Mouse (Mus musculus): Measurements from ENCODE around the gene Dpp10. TPM values are rescaled to one million over a fixed set of nuclear protein-coding genes. Genes with fewer than 3 reads are reported as not detected.

Gene Dpp10
- total RNA-seq, 2 experiments from 2014 or later = 0.24 to 0.33 TPM

DNA sequence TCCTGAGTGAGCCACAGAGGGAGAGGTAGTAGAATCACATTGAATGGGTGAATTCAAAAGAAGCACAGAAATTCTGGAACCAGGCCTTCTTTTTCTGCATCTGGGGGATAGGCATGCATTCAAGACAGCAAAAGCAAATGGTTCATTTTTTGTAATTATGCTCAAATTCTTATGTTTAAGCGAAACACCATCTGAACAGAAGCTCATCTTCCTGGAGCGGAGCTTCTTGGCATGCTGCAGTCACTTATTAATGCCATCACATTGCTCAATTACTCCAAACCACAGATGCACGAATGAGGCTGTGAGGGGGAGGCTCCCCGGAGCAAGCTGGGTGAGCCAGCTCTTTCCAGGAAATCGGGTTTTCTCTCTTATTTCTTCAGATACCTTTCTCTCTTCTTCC lies 142.7 kb downstream of the Dpp10 start:
- DNase-seq = no peak

DNA sequence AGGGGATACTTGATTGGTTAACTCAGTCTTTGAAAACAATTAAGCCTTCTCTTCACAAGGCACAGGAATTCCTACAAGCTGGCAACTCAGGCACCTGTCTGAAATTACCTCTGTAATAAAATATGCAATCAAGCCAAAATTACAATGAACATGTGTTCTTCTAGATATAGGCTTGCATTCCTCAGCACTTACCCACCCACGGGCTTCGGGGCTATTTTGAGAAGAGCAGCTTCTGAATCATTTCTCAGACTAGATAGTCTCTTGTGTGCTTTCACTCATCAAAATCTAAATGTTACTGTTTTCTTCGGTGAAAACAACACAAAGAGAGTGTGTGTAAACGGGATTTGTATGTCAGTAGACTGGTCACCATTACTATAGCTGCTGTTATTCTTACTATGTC lies 144.1 kb downstream of the Dpp10 start:
- no peak for DNase-seq

DNA sequence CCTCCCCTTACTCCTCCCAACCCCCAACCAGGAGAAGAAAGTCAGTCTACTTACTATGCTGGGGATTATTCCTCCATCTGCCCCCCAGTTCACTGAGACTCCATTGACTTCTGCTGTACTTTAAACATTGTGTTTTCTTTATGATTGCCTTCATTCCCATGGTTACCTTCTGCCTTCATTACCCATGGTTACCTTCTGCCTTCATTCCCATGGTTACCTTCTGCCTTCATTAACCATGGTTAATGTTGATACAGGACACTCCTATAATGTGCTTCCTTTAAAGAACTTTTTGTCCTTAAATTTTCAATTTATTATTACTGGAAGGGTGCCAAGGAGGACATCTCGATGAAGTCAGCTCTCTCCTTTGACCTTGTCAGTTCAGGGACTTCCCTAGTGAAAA lies 158.1 kb downstream of the Dpp10 start:
- no peak for DNase-seq

DNA sequence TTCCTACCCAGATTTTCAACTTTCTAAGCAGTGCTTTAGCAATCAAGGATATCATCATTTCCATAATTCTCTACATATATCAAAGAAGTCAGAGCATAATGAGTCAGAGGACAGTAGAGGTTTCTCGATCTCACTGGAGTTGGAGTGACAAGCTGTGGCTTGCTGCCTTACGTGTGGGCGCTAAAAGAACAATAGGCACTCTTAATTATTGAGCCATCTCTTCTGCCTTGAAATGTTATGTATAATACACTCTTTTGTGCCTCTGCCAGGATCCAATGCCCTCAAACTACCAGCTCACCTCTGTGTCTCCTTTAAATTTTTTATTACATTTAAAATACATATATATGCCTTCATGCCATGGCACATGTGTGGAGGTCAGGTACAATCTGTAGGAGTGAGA lies 198.5 kb downstream of the Dpp10 start:
- DNase-seq = no peak

DNA sequence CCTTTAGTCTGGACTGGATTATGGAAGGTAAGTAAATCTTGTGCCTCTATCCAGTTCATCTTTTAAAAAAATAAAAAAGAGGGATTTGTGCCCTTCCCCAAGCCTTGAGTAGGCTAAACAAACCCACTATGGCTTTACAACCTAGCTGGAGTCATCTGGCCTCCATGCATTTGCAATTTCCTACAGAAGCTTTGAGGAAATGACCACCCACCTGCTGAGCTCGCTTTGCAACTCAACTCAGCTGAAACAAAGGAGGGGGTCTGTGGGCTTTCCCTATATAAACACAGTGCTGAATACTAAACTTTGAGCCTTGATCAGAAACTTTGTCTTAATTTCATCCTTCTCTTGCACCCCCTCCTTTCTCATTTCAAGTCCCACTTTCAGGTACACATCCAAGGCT lies 244.2 kb downstream of the Dpp10 start:
- no peak for DNase-seq

DNA sequence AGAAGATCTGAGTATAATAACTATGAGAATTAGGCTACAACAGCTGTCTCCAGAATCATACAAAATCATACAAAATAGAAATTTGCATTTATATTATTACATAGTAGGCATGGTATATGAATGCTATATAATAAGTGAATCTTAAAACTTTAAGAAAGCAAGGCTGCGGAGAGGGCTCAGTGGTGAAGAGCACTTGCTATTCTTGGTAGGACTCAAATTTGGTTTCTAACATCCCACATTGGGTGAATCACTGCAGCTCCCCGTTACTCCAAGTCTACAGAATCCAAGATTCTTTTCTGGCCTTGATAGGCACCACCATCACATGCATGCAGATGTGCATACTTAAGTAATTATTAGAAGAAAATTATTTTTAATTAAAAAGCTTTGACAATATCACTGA lies 279.8 kb downstream of the Dpp10 start:
- DNase-seq = no peak

DNA sequence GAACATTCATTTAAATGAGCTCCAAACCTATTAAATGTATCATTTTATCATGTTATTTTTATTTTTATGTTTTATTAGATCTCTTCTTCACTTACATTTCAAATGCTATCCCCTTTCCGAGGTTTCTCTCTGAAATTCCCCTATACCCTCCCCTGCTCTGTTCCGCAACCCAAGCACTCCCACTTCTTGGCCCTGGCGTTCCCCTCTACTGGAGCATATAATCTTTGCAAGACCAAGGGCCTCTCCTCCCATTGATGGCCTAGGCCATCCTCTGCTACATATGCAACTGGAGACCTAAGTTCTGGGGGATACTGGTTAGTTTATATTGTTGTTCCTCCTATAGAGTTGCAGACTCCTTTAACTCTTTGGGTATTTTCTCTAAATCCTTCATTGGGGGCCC lies 283.1 kb downstream of the Dpp10 start:
- no peak for DNase-seq

DNA sequence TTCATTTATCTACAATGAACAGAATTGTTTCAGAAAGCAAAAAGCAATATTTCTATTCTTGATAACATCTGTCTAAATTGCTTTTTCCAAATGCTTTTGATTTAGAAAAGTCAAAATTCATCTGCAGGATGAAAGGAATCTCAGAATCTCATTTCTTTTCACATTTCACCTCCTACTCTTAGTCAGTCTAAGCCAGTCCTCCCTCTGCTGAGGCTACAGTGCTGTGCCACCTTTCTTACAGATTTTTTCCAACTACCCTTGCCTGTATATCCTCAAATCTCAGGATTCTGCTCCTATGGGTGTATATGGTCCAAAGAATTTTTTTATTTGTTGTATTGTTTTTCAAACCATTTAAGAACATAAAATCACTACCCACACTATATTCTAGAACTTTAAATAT lies 289.3 kb downstream of the Dpp10 start:
- DNase-seq = no peak

DNA sequence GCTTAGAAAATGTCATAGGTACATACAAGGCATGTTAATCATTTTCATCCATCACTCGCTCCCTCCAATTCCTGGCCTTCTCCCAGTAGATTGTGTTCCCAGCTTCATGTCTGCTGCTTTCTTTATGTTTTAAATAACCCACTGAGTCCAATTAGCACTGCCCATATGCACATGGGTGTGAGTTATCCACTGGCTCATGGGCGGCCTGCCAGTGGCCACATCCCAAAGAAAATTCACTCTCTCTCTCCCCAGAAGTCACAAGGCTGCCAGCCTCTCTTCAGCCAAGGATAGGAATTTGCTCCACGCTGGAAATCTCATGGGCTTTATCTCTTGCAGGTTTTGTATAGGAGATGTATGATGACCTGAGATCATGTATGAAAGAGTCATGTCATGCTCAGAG lies 338.1 kb downstream of the Dpp10 start:
- DNase-seq = no peak

DNA sequence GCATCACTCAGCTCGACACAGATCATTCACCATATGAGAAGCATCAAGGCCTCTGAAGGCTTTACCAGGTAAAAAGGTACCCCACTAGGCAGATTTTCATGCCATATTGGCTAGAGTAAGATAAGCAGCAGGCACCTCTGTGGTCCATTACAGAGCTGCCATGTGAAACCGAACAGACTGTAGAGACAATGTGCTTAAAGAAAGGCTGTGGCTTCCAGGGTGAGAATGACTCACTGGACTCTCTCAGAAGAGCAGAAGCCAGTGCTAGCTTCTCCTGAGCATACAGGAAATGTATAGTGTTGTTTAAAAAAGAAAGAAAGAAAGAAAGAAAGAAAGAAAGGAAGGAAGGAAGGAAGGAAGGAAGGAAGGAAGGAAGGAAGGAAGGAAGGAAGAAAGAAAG lies 386.9 kb downstream of the Dpp10 start:
- DNase-seq = no peak

DNA sequence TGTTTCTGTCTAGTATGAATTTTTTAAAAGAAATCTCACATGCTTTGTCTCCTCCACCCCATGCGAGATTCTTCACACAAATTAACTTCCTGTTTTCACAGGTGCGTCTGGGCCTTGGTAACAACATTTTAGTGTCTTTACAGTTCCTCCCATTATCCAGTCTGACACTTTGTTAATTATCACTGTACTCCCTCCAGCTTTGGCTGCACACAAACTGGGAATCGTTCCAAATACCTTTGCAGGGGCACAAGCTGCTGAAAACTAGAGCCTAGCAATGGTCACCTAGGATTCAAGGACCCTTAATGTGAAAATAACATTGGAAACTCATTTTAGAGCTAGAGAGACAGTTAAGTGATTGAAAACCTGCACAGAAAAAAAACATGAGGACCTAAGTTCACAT lies 388.8 kb downstream of the Dpp10 start:
- no peak for DNase-seq

DNA sequence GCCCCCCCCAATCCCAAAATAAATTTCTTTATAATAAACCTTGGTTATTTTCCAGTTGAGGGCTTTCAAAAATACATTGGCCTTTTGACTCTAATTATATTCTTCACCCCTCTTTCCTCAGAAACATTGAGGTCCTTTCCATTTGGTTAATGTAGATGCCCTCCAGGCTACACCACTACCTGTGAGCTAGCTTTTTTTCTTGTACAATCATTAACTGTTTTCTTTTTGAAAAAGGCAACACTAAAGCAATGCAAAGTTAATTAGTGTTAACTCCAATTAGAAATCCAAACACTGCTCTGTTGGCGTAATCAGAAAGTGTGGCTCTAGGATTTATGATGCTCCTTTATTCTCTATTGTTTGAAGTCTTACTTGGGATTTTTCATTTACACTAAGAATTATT lies 407.5 kb downstream of the Dpp10 start:
- no peak for DNase-seq

DNA sequence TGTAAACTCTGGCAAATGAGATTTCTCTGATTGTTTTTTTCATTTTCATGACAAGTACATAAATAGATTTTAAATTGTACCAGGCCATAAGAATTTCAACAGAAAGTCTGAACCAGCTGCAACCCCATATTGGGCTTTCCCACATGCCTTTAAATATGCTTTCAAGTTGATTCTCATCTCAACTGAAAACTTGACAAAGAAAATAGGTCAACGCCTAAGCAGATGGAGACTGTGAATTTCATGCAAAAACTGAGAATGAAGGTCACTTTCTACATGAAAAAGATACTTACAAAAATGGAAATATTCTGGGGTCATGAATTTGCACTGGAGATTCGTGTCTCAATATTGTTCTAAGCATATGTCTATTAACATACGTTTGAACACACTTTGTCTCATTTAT lies 417.1 kb downstream of the Dpp10 start:
- no peak for DNase-seq

DNA sequence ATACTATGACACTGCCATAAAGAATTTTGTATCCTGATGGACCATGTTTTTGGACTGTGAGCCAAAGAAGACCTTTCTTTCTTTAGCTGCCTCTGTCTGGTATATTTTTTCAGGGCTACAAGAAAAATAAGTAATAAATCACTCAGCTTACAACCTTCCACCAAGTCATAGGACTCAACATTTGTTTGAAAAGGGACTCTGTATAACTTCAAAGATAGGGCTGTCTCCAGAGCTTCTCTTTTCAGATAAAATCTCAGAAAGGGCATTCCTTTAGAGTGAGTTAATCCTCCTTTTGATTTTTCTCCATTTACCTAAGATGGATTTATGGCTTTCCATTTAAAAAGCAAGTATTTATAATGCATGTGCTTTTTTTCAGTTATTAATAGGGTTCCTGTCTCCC lies 460.5 kb downstream of the Dpp10 start:
- no peak for DNase-seq

DNA sequence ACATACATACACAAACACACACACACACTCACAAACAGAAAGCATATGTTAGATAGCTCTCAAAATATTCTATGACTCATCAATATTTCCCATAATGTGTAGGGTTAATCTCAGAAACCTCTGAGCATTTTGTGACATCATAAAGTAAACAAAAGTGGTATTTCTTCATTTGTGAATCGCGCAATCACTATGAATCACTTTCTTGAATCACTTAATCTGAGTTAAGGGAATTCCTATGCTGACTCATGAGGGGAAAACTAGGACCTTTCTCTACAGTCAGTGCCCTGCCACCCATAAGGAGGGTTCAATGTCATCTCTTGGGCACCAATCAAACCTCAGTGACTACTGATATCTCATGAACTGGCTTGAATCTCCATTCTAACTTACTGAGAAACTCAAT lies 465.2 kb downstream of the Dpp10 start:
- no peak for DNase-seq

DNA sequence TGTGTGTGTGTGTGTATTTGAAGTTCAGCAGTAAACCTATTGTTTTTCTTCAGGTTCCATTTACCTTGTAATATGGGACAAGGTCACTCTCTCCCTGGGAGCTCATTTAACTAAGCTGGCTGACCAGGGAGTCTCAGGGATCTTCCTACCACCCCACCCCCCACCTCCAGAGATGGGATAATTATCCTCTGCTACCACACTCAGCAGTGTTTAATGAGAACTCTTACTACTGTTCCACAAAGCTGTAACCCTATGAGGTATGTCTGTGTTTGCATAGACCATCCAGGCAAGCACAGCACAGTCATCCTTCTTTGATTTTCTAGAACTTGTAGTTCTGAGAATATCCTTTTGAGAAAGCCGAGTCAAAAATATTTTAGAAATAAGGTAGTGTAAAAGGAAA lies 471.6 kb downstream of the Dpp10 start:
- no peak for DNase-seq

DNA sequence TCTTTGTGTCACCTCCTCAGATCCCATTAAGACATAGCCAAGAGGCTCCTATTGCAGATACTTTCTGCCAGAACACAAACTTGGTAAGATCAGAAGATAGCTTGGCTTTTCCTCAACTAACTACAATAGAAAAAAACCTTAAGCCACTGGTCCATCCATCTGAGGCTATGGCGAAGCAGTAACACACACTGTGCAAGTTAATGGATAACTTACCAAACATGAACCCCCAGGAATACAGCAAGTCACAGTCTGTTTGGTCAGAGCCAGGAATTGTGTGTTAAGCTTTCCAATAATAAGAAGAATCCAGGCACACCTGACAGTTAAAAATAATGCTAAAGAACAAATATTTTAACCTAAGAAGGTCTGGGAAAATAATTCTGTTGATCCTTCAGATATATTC lies 502.9 kb downstream of the Dpp10 start:
- DNase-seq = no peak

DNA sequence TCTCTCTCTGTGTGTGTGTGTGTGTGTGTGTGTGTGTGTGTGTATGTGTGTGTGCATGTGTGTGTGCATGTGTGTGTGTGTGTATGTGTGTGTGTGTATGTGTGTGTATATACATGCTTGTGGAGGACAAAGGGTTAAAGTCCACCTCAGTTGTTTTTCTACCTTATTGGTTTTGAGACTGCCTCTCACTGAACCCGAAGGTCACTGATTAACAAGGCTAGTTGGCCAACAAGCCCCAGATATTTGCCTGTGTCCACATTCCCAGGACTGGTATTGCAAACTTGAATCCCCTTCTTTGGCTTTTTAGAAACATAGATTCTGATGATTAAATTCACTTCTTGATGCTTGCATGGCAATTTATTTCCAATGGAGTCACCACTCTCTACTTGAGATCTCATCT lies 577.6 kb downstream of the Dpp10 start:
- no peak for DNase-seq

DNA sequence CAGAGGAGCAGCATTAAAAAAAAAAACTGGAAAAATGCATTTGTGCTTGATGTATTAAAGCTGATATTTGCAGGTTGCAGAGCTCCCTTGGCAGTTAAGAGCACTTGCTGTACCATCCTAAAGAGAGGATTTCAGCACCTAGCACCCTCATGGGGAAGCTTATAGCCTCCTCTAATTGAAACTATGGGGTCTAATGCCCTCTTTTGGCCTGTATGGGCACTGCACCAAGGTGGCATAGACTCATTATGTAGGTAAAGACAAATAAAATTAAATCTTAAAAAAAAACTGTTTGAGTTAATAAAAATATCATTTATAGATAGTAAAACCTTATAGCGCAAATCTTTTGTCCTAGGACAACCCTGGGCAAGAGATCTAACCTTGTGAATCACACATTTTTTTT lies 631.2 kb downstream of the Dpp10 start:
- DNase-seq = peak; percentile 22

DNA sequence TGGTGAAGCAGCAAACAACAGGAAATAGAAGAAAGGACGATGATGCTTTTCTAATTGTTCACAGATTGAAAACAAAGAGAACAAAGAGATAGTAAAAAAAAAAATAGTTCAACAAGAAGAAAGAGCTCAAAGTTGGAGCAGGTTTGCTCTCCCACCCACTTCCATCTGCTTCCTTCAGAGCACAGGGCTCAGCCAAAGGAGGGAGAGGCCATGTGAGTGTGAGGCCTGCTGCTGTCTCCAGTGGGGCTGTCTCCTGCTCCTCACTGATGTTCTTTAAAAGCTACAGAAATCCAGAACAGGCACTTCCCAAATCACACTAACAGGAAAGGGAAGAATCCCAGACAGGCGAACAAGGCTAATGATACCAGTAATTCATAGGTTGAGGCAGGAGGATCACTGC lies 694.1 kb downstream of the Dpp10 start:
- no peak for DNase-seq

DNA sequence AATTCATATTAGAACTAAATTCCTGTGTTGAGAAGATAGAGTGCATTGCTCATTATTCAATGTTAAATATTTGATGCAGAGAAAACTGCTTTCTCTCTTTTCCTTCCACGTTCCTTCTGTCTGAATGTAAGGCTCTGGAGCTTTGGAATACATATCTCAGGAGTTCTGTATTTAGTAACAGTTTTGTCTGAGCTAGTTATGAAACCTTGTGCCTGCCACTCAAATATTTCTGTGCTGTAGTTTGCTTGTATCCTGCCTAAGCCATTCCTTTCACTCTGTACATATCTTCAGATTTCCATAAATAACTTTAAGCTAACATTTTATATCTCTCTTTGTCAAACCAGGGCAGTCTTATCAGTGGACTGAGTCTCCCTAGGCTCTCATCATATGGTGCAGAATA lies 707.5 kb downstream of the Dpp10 start:
- DNase-seq = no peak

DNA sequence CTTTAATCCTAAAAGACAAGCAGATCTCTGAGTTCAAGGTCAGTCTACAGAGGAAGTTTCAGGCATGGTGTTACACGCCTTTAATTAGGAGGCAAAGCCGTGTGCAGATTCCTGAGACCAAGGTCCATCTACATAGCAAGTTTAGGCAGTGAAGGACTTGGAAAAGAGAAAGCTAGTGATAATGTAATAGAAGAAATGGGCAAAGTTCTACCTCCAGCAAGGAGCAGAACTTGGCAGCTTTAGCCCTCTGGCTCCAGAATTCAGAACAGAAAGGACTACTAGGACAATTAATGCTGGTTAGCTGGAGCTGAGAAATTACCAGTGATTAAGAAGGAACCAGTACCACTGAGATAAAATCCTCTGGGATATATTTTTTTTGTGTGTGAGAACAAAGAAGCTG lies 728.5 kb downstream of the Dpp10 start:
- no peak for DNase-seq
